Mouse (Mus musculus) hindbrain, embryonic 15.5 days (tissue): ENCODE results near the gene Commd3. TPM values are rescaled to one million over a fixed set of nuclear protein-coding genes. Genes with fewer than 3 reads are reported as not detected.

Experiments used
- ATAC-seq: fragments of 200-750 bp; cut with Nextera tagmentation; 2 replicates; pipeline ENCODE4 v1.8.0; 2017; ENCODE audit warnings: low read depth, moderate number of reproducible peaks, moderate TSS enrichment; ENCODE audit not compliant: low FRiP score
- H3K27ac ChIP-seq: fragments of 300-500 bp; sonication (generic); replicated peaks from 2 replicates; pipeline ENCODE4 v1.5.1; 2015; ENCODE audit warnings: mild to moderate bottlenecking, inconsistent platforms
- H3K27me3 ChIP-seq: fragments of 300-500 bp; sonication (generic); 2 replicates; pipeline ENCODE4 v1.6.1; 2015; ENCODE audit warnings: control low read depth, inconsistent platforms
- H3K36me3 ChIP-seq: fragments of 300-500 bp; sonication (generic); 2 replicates; pipeline ENCODE4 v1.6.1; 2015; ENCODE audit warnings: control low read depth, inconsistent platforms
- H3K4me1 ChIP-seq: fragments of 300-500 bp; sonication (generic); replicated peaks from 2 replicates; pipeline ENCODE4 v1.6.1; 2015; ENCODE audit warnings: control low read depth, inconsistent platforms
- H3K4me2 ChIP-seq: fragments of 300-500 bp; sonication (generic); 2 replicates; pipeline ENCODE4 v1.6.1; 2015; ENCODE audit warnings: moderate library complexity, mild to moderate bottlenecking, inconsistent platforms
- H3K4me3 ChIP-seq: fragments of 300-500 bp; sonication (generic); 2 replicates; pipeline ENCODE4 v1.5.1; 2015; ENCODE audit warnings: mild to moderate bottlenecking, inconsistent platforms
- H3K9ac ChIP-seq: fragments of 300-500 bp; sonication (generic); 2 replicates; pipeline ENCODE4 v1.6.1; 2015; ENCODE audit warnings: inconsistent platforms
- H3K9me3 ChIP-seq: fragments of 300-500 bp; sonication (generic); 2 replicates; pipeline ENCODE4 v1.6.1; 2016; ENCODE audit warnings: control low read depth, inconsistent platforms
- WGBS: fragments of 180-500 bp; shearing (Covaris S2); methylation state at CpG from one replicate; pipeline ENCODE4 v1.1.7; 2015; 5-methylcytosine and 5-hydroxymethylcytosine counted together
- polyA plus RNA-seq: library from polyadenylated mRNA; unstranded; fragments of >200 nt; fragmentation: Nextera tagmentation; extraction: Ambion mirVana; gene quantifications from 2 replicates; pipeline ENCODE4 v1.2.1, GENCODE M21; 2015

Commd3 gene
- polyA plus RNA-seq, 1 experiment from 2014 or later: 174 TPM

DNA sequence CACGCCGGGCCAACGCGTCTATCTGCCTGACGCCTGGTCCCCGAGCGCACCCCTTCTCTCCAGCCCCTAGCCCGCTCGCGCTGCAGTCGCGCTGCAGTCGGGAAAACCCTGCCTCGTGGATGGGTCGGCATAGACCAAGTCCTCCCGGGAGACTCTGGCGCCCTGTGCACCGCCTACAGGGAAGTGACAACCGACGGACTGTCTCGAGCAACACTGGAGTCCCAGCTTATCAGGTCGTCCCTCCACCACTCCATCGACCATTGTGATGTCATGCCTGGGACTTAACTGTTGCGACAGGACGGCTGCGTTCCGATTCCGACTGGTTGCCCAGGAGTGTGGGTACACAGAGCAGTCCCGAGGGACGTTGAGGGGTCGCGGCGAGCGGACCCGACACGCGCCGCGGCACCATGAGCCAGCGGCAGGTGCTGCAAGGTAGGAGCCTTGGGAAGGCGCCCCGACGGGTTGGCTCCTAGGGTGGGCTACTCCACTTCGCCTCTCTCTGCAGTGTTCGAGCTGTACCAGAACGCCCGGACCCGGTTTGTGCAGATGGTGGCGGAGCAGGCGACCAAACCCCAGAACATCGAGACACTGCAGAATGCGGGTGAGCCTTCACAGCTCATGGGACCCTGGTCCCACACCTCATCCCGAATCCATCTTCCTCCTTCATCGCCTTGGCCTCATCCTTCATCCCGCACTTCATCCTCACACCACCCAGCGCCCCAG, 26.6 kb downstream of the Commd3 start:
- WGBS: under 1% methylated on average over 56 of the region's 56 CpGs
- H3K4me1 ChIP-seq: peaks cover 15% of the 10 kb centered on the region
- no peaks in the 10 kb centered on the region for H3K9me3 ChIP-seq
- H3K36me3 ChIP-seq: no peaks in the 10 kb centered on the region
- ATAC-seq: no peak
- H3K4me3 ChIP-seq: no peak overlapping the region
- H3K4me2 ChIP-seq: no peak overlapping the region
- peaks cover 50% of the 10 kb centered on the region for H3K27me3 ChIP-seq
- H3K9ac ChIP-seq: no peak overlapping the region
- H3K27ac ChIP-seq: no peak overlapping the region

DNA sequence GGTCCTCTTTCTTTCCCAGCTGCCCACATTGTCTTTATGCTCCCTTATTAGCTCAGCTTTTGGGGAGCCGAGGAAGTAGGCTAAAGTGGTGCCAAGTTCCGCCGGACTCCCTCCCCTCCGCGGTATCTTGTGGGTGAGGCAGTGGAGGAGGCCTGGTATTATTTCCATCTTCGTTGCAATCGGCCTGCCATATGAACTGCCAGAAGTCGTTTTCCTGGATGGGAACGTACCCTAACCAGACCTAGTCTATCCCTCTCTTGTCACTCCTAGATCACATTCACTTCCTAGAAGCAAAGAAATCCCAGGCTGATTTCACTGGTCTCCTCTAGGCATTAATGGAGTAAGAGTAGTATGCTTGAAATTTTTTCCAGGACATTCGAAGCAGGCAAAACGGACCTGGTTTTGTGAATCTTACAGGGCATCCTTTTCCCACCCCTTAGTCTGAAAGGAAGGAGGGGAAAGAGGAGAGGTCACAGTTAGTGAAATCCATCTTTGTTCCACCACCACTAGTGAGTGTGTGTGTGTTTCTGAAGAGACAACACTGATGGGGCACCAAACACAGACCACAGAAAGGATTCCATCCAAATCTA, 27.3 kb downstream of the Commd3 start:
- H3K4me1 ChIP-seq: peaks cover 8% of the 10 kb centered on the region
- no peak for ATAC-seq
- no peaks in the 10 kb centered on the region for H3K36me3 ChIP-seq
- no peak overlapping the region for H3K4me3 ChIP-seq
- peaks cover 50% of the 10 kb centered on the region for H3K27me3 ChIP-seq
- WGBS: 1% methylated on average over 11 of the region's 11 CpGs
- no peaks in the 10 kb centered on the region for H3K9me3 ChIP-seq
- H3K4me2 ChIP-seq: no peak overlapping the region
- H3K9ac ChIP-seq: no peak overlapping the region
- H3K27ac ChIP-seq: no peak overlapping the region

DNA sequence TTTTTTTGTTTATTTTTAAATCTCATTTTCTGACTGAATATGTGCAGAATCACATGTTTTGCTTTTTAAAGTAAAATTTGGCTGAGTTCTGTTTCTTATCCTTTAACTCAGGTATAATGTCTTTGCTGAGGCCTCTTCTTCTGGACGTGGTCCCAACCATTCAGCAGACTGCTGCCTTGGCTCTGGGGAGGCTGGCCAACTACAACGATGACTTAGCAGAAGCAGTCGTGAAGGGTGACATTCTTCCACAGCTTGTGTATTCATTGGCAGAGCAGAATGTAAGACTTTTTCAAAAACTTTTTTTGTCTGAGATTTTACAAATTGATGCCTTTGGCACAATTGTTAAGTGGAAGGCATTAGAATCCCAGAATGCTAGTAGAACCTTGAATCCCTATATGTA, 38.2 kb downstream of the Commd3 start:
- WGBS: 69% methylated on average over 3 of the region's 3 CpGs
- no peaks in the 10 kb centered on the region for H3K4me1 ChIP-seq
- no peaks in the 10 kb centered on the region for H3K36me3 ChIP-seq
- no peak for ATAC-seq
- H3K9ac ChIP-seq: no peak overlapping the region
- H3K9me3 ChIP-seq: no peaks in the 10 kb centered on the region
- H3K4me2 ChIP-seq: no peak overlapping the region
- H3K27ac ChIP-seq: no peak overlapping the region
- 0 out of 2 replicates have a peak, but pooled peaks cover 5% of the 10 kb centered on the region for H3K27me3 ChIP-seq
- no peak overlapping the region for H3K4me3 ChIP-seq

DNA sequence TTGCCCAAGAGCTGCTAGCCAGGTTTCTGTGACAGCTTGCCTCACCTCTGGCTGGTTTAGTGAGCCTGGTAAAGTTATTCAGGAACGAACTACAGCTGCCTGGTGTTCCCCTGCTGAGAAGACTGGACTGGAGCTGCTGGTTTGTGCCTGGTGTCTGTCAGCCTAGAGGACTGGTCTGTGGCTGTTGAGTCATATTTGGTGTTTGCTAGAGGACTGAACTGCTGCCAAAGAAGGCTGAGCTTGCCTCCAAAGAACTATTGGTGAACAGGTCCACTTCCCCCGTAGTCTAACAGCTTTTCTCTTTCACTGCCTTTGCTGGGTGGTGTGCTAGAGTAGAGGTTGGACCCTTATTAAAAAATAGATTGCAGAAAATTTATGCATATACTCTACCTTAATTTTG, 40.9 kb downstream of the Commd3 start:
- H3K27ac ChIP-seq: no peak overlapping the region
- H3K27me3 ChIP-seq: no peaks in the 10 kb centered on the region
- no peaks in the 10 kb centered on the region for H3K9me3 ChIP-seq
- no peak overlapping the region for H3K4me2 ChIP-seq
- H3K4me1 ChIP-seq: no peaks in the 10 kb centered on the region
- no peaks in the 10 kb centered on the region for H3K36me3 ChIP-seq
- no peak for ATAC-seq
- no peak overlapping the region for H3K4me3 ChIP-seq
- no peak overlapping the region for H3K9ac ChIP-seq
- WGBS: 72% methylated on average over 2 of the region's 2 CpGs

DNA sequence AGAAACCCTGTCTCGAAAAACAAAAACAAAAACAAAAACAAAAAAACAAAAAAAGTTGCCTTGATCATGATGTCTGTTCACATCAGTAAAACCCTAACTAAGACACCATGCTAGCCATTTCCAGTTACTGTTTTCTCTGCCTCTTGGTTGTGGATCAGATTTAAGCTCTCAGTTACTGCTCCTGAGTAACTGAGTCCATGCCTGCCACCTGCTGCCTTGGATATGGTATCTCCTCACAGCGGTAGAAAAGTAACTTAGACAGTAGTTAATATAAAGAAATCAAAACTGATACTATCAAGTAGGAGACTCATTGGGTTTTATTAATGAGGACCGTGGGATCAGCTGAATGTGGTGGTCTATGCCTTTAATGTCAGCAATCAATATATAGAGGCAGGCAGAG, 42.2 kb downstream of the Commd3 start:
- H3K9me3 ChIP-seq: no peaks in the 10 kb centered on the region
- no peaks in the 10 kb centered on the region for H3K27me3 ChIP-seq
- H3K27ac ChIP-seq: no peak overlapping the region
- H3K9ac ChIP-seq: no peak overlapping the region
- 78% methylated on average over 3 of the region's 3 CpGs for WGBS
- no peak overlapping the region for H3K4me2 ChIP-seq
- no peaks in the 10 kb centered on the region for H3K4me1 ChIP-seq
- H3K4me3 ChIP-seq: no peak overlapping the region
- ATAC-seq: no peak
- no peaks in the 10 kb centered on the region for H3K36me3 ChIP-seq

DNA sequence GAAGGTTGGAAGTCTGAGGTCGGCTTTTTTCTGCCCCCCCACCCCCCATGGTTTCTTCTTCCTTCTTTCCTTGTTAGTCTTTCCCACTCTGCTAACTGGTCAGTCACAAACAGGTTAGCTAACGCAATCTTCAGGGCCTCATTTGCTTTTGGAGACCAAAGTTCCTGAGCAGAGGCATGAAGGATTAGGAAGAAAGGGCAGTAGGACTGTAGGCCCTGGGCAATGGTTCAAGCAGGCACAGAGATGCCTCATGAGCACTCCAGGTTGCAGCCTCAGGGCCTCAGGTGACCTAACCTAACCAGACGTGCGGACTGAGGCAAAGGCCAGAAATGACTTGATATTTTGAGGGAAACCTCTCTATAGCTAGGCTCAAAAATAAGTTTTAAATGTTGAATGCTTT, 46.3 kb downstream of the Commd3 start:
- 92% methylated on average over 4 of the region's 4 CpGs for WGBS
- Histone ChIP-seq H3K4me3 (no peak overlapping the region), H3K4me1 (no peaks in the 10 kb centered on the region), H3K27ac (no peak overlapping the region), H3K36me3 (no peaks in the 10 kb centered on the region), H3K4me2 (no peak overlapping the region), H3K9ac (no peak overlapping the region), H3K27me3 (no peaks in the 10 kb centered on the region), H3K9me3 (no peaks in the 10 kb centered on the region)
- ATAC-seq: no peak

DNA sequence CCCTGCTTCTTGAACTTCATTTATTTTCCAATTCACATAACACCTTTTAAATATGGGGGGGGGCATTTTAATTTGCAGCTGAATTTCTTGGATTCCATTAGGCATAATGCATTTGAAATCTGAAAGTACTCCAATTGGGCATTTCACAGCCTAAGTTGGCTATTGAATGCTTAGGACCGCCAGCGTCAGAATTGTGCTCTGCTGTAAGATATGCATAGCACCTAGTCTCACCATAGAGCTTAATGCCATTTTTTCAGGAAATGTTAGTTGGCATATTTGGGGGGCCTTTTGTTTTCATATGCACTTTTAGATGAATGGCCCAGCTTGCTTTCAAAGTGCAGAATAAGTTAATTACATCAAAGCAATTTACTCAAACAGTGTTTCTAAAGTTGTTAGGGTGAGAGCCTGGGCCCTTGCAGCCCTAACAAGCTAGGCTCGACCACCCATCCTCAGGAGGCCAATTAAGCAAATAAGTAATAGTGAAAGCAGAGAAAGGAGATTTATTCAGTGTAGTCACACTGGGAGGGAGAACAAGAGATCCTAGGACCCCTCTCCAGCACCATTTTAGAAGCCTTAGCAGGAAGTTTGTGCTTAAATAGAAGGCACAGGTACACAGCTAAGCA, 50.1 kb downstream of the Commd3 start:
- ATAC-seq: no peak
- WGBS: 66% methylated on average over 3 of the region's 3 CpGs
- no peaks in the 10 kb centered on the region for H3K4me1 ChIP-seq

DNA sequence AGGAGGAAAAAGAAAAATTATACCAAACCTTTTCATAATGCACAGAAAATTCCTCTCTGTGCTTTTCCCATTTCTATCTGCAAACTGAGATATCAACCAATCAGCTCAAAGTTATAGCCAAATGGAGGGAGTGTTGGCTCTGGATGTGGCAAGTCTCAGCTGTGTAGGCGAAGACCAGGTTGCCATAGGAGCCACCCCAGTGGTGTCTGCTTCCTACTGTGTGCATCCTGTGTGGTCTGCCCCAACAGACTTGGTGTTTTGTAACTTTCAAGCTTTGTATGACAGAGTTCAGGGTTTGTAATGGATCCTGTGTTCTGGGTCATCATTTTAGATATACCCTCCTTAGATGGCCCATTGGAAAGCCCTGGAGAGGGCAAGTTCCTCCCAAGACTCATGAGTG, 52.3 kb downstream of the Commd3 start:
- no peaks in the 10 kb centered on the region for H3K27me3 ChIP-seq
- ATAC-seq: no peak
- no peak overlapping the region for H3K4me3 ChIP-seq
- no peak overlapping the region for H3K9ac ChIP-seq
- no peaks in the 10 kb centered on the region for H3K4me1 ChIP-seq
- H3K36me3 ChIP-seq: no peaks in the 10 kb centered on the region
- no peak overlapping the region for H3K27ac ChIP-seq
- 79% methylated on average over 1 of the region's 1 CpGs for WGBS
- H3K4me2 ChIP-seq: no peak overlapping the region
- no peaks in the 10 kb centered on the region for H3K9me3 ChIP-seq

More for the DNA sequence above, 50.1 kb downstream of the Commd3 start:
- H3K9me3 ChIP-seq: no peaks in the 10 kb centered on the region
- no peaks in the 10 kb centered on the region for H3K27me3 ChIP-seq
- no peaks in the 10 kb centered on the region for H3K36me3 ChIP-seq
- H3K4me3 ChIP-seq: no peak overlapping the region
- no peak overlapping the region for H3K9ac ChIP-seq
- H3K27ac ChIP-seq: no peak overlapping the region
- H3K4me2 ChIP-seq: no peak overlapping the region

Other genes with a start within 250 kb of the Commd3 start
- gene Bmi1, start 4.6 kb downstream of the Commd3 start, polyA plus RNA-seq: 17.8 and 21.1 TPM in 2 replicates
- gene Spag6, start 21.6 kb downstream of the Commd3 start, polyA plus RNA-seq: 0.06 and 0.21 TPM in 2 replicates